Mouse (Mus musculus) layer of hippocampus, adult 6 months (tissue): ENCODE measurements around the gene Olfr743. TPM values are rescaled to one million over a fixed set of nuclear protein-coding genes. Genes with fewer than 3 reads are reported as not detected.

Experiments
- long read RNA-seq, 2 experiments: library from polyadenylated mRNA; unstranded; transcript quantifications; one replicate each; pipeline ENCODE4 v2.0.0; 2019 to 2020
- polyA plus RNA-seq: library from polyadenylated mRNA; unstranded; fragments of <200 nt; fragmentation: Nextera tagmentation; gene quantifications from 2 replicates; pipeline ENCODE4 v1.2.3, GENCODE M21; 2021

Olfr743 gene
- polyA plus RNA-seq: not detected in 2 replicates
- long read RNA-seq, experiment 1: 0 reads
- long read RNA-seq, experiment 2: 0 reads

GRCm38 (mm10) chr14:50521539-50521938 lies at the start of gene Olfr743:
Olfr743 (plus strand) TSS chr14:50521839.

GRCm38 (mm10) chr14:50472438-50472837 lies 49.2 kb upstream of the Olfr743 start, which contains the start of gene Olfr741:
Olfr741 (plus strand) TSS chr14:50472738.

GRCm38 (mm10) chr14:50503300-50503699 lies 18.3 kb upstream of the Olfr743 start, which contains the start of gene Olfr742:
Olfr742 (plus strand) TSS chr14:50503600.

Other genes with a start within 250 kb of the Olfr743 start
- gene Olfr732, start 237.6 kb upstream of the Olfr743 start, polyA plus RNA-seq: not detected in 2 replicates
- gene Olfr733, start 220.3 kb upstream of the Olfr743 start, polyA plus RNA-seq: not detected in 2 replicates
- gene Olfr734, start 195.1 kb upstream of the Olfr743 start, polyA plus RNA-seq: not detected in 2 replicates
- gene Olfr735, start 173.0 kb upstream of the Olfr743 start, polyA plus RNA-seq: not detected in 2 replicates
- gene Tlr11, start 163.9 kb upstream of the Olfr743 start, polyA plus RNA-seq: not detected in 2 replicates
- gene Olfr736, start 140.7 kb upstream of the Olfr743 start, polyA plus RNA-seq: not detected in 2 replicates
- not detected in 2 replicates for gene Olfr738, start 114.3 kb upstream of the Olfr743 start, polyA plus RNA-seq
- gene Olfr739, start 103.2 kb upstream of the Olfr743 start, polyA plus RNA-seq: not detected in 2 replicates
- not detected in 2 replicates for gene Olfr740, start 76.3 kb upstream of the Olfr743 start, polyA plus RNA-seq
- gene Olfr741, start 49.1 kb upstream of the Olfr743 start, polyA plus RNA-seq: not detected in 2 replicates
- not detected in 2 replicates for gene Olfr742, start 18.2 kb upstream of the Olfr743 start, polyA plus RNA-seq
- gene Olfr744, start 93.0 kb downstream of the Olfr743 start, polyA plus RNA-seq: not detected in 2 replicates
- gene Olfr745, start 117.5 kb downstream of the Olfr743 start, polyA plus RNA-seq: not detected in 2 replicates
- gene Olfr746, start 125.2 kb downstream of the Olfr743 start, polyA plus RNA-seq: not detected in 2 replicates
- gene Olfr747, start 171.4 kb downstream of the Olfr743 start, polyA plus RNA-seq: not detected in 2 replicates
- gene Olfr748, start 185.5 kb downstream of the Olfr743 start, polyA plus RNA-seq: not detected in 2 replicates
- gene Olfr749, start 223.3 kb downstream of the Olfr743 start, polyA plus RNA-seq: not detected in 2 replicates